Mouse (Mus musculus) liver, adult 10 weeks (tissue): ENCODE data around the gene Tmem254c. TPM values are rescaled to one million over a fixed set of nuclear protein-coding genes. Genes with fewer than 3 reads are reported as not detected.

Experiments used
- polyA plus RNA-seq: library from polyadenylated mRNA; stranded (reverse); fragments of 350-450 nt; fragmentation: Illumina TruSeq; extraction: RNeasy Lipid Tissue Mini Kit (QIAGEN cat#74804); gene quantifications from one replicate; pipeline ENCODE4 v1.2.3, GENCODE M21; 2014; ENCODE audit warnings: low read depth, low replicate concordance

Tmem254c gene
- polyA plus RNA-seq, result 5.3 TPM

DNA sequence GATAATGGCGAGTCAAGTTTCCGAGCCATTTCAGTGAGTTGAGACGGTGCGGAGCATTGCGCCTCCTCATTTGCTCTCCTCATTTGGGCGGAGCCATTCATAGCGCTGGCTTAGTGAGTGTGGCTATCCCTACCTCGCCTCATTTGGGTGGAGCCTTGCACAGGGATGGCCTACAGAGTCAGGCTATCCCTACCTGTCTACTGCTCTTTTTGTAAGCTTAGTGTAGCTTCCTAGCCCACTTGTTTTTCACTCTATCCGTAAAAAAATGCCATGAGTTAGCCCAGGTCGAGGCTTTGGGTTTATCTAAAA, at the start of gene Tmem254c:
TSS of gene Tmem254c (minus strand) at position 31 of the 309 bp plus-strand sequence.

GRCm38 (mm10) chr14:26081997-26082396, 14.8 kb upstream of the Tmem254c start, which contains the start of gene Cphx3:
Cphx3 (plus strand) TSS chr14:26082297.

GRCm38 (mm10) chr14:26081216-26081615, 14.1 kb upstream of the Tmem254c start, which contains the start of gene Cphx2:
Cphx2 (plus strand) TSS chr14:26081516.

GRCm38 (mm10) chr14:26042611-26043010, 24.5 kb downstream of the Tmem254c start, which contains the start of gene Gm9780:
Gm9780 (minus strand) TSS chr14:26042711.

Other genes starting within 250 kb of the Tmem254c start
- gene Anxa11, start 225.2 kb downstream of the Tmem254c start, polyA plus RNA-seq, result 8.7 TPM
- gene Plac9a, start 164.3 kb downstream of the Tmem254c start, polyA plus RNA-seq, result not detected
- gene Tmem254a, start 139.7 kb downstream of the Tmem254c start, polyA plus RNA-seq, result 23.7 TPM
- gene Cphx1, start 129.1 kb downstream of the Tmem254c start, polyA plus RNA-seq, result not detected
- not detected for gene Duxbl1, start 88.8 kb downstream of the Tmem254c start, polyA plus RNA-seq
- gene Gm9780, start 24.6 kb downstream of the Tmem254c start, polyA plus RNA-seq, result 1.6 TPM
- not detected for gene Cphx2, start 14.2 kb upstream of the Tmem254c start, polyA plus RNA-seq
- gene Cphx3, start 14.9 kb upstream of the Tmem254c start, polyA plus RNA-seq, result 3.5 TPM
- not detected for gene Duxbl2, start 51.0 kb upstream of the Tmem254c start, polyA plus RNA-seq
- gene Plac9b, start 115.1 kb upstream of the Tmem254c start, polyA plus RNA-seq, result not detected
- 181 TPM for gene Tmem254b, start 139.7 kb upstream of the Tmem254c start, polyA plus RNA-seq
- not detected for gene Duxbl3, start 190.6 kb upstream of the Tmem254c start, polyA plus RNA-seq